In the genomic region with DNA sequence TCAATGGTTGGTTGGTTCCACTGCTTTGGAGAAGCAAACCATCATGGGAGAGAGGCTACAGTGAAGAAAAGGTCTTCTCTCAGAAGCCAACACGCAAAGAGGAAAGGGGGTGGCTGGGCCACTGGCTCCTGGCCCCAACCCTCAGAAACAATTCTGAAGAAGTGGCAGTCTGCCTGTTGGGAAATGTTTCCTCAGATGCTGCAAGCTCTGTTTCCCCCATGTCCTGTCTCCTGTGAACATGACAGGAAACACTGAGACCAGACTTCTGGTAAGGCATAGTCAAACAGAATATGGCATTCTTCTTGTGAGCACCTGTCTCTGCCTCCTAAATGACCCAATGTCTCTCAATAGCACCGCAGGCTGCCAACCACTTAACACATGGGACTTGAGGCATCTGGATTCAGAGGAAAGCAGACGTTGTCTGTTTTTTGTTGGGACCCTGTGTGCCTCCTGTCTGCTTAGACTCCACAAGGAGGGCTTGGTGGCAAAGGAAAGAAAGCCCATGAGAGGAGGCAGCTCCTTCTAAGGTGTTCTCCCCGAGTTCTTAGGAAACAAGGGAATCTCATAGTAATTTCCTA, we compare ENCODE assay signal across 18 mouse cellular contexts.
"Had no signal": no experiment of that assay in that cellular context is flagged by ENCODE, and none has a peak within 500 bp of the region (broad histone marks: within the 10 kb centered on the region; RNA-seq: fewer than 3 reads in every experiment).

No protein-coding gene starts in this region.

- H3K4me2 ChIP-seq: liver, embryonic 13.5 days; liver, embryonic 15.5 days; lung, embryonic 15.5 days; midbrain, embryonic 13.5 days; midbrain, embryonic 15.5 days; neural tube, embryonic 13.5 days; neural tube, embryonic 15.5 days had no signal

- H3K9me3 ChIP-seq: liver, embryonic 13.5 days; liver, embryonic 15.5 days; lung, embryonic 15.5 days; midbrain, embryonic 10.5 days; midbrain, embryonic 13.5 days; midbrain, embryonic 15.5 days; neural tube, embryonic 13.5 days; neural tube, embryonic 15.5 days had no signal

- H3K9ac ChIP-seq: liver, embryonic 13.5 days; liver, embryonic 15.5 days; liver, postnatal 0 days; lung, embryonic 15.5 days; midbrain, embryonic 13.5 days; midbrain, embryonic 15.5 days; neural tube, embryonic 13.5 days; neural tube, embryonic 15.5 days had no signal

- H3K4me3 ChIP-seq: liver, embryonic 13.5 days; liver, embryonic 15.5 days; lung, embryonic 15.5 days; midbrain, embryonic 10.5 days; midbrain, embryonic 13.5 days; midbrain, embryonic 15.5 days; myocyte; neural tube, embryonic 13.5 days; neural tube, embryonic 15.5 days had no signal

- ATAC-seq: liver, postnatal 0 days; lung, postnatal 0 days; midbrain, embryonic 13.5 days; midbrain, embryonic 15.5 days had no signal

- H3K27me3 ChIP-seq: liver, embryonic 13.5 days; lung, embryonic 15.5 days; midbrain, embryonic 13.5 days; midbrain, embryonic 15.5 days; neural tube, embryonic 13.5 days; neural tube, embryonic 15.5 days had no signal

- H3K36me3 ChIP-seq: liver, embryonic 13.5 days; liver, embryonic 15.5 days; lung, embryonic 15.5 days; midbrain, embryonic 10.5 days; midbrain, embryonic 13.5 days; midbrain, embryonic 15.5 days; neural tube, embryonic 13.5 days; neural tube, embryonic 15.5 days had no signal

- H3K27ac ChIP-seq: liver, embryonic 13.5 days; liver, embryonic 15.5 days; lung, embryonic 15.5 days; midbrain, embryonic 10.5 days; midbrain, embryonic 13.5 days; midbrain, embryonic 15.5 days; neural tube, embryonic 13.5 days; neural tube, embryonic 15.5 days had no signal

- H3K4me1 ChIP-seq: liver, embryonic 13.5 days; liver, embryonic 15.5 days had no signal

- DNase-seq: liver, embryonic 13.5 days; liver, postnatal 0 days; lung, adult 2 months; lung, postnatal 4 days; right cerebral cortex, postnatal 4 days; spleen, adult 18-20 months; thymus, adult 18-20 months; thymus, postnatal 14 days; thymus, postnatal 36 days had no signal
